Mouse (Mus musculus) CD4-positive naive resting alpha-beta T cell, adult 76 days (primary cell): ENCODE results near the gene Stambpl1. TPM values are rescaled to one million over a fixed set of nuclear protein-coding genes. Genes with fewer than 3 reads are reported as not detected.

Experiments
- total RNA-seq: library from RNA; stranded (reverse); gene quantifications from one replicate; pipeline ENCODE4 v1.2.4, GENCODE M21; 2023

The Stambpl1 gene
- 63.8 TPM for total RNA-seq

GRCm38 (mm10) chr19:34192008-34192963 lies at the start of gene Stambpl1:
Stambpl1 (plus strand) TSS chr19:34192229.

DNA sequence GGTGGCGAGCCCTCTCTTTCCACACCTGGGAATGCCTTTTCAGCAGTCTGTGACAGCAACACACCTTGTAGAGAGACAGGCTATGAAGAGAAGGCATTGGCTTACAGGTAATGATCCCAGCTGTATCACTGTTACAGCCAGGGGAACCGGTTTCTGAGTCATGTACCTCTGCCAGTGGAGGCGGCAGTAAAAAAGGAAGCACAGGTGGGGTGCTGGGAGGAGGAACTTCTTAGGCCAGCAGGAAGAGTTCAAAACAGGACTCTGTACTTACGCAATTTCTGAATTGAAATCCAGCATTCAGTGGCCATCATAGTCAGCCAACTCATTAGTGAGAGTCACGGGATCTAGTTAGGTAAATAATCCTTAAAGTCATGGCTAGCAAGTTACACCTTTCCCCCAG lies 26.1 kb upstream of the Stambpl1 start, which contains the start of gene Ankrd22:
Ankrd22 (minus strand) TSS at position 163 of the 400 bp plus-strand sequence.

GRCm38 (mm10) chr19:34254880-34255681 lies 63.1 kb downstream of the Stambpl1 start, which contains the start of gene Acta2:
Acta2 (minus strand) TSS chr19:34255590.

Other genes with a start within 250 kb of the Stambpl1 start
- gene Lipf, start 231.0 kb upstream of the Stambpl1 start, total RNA-seq, result not detected
- not detected for gene Lipk, start 183.9 kb upstream of the Stambpl1 start, total RNA-seq
- not detected for gene Lipn, start 124.9 kb upstream of the Stambpl1 start, total RNA-seq
- gene Lipm, start 91.3 kb upstream of the Stambpl1 start, total RNA-seq, result not detected
- not detected for gene Ankrd22, start 26.2 kb upstream of the Stambpl1 start, total RNA-seq
- gene Acta2, start 63.4 kb downstream of the Stambpl1 start, total RNA-seq, result 0.26 TPM
- 16.5 TPM for gene Fas, start 98.4 kb downstream of the Stambpl1 start, total RNA-seq